Mouse (Mus musculus) hematopoietic stem cell, adult 5-6 weeks (primary cell): Measurements from ENCODE around the gene Adamts18. TPM values are rescaled to one million over a fixed set of nuclear protein-coding genes. Genes with fewer than 3 reads are reported as not detected.
"Not testable (repeated sequence)": the region's sequence is repeated elsewhere in the genome, so short reads cannot be mapped to it uniquely, and the experiment has no call there.

ENCODE experiments used
- ATAC-seq, 2 experiments: fragments of 125-278 bp in 1 of 2; replicated peaks in 1 of 2; 2 replicates each; pipeline ENCODE4 v1.8.0; 2016 to 2017; ENCODE audit warnings: inconsistent platforms in 2 of 2, mild to moderate bottlenecking in 2 of 2, moderate number of reproducible peaks in 2 of 2, low read depth in 1 of 2, moderate TSS enrichment in 1 of 2; ENCODE audit not compliant: low FRiP score in 2 of 2, poor library complexity in 2 of 2, severe bottlenecking in 2 of 2, insufficient read depth in 1 of 2, low TSS enrichment in 1 of 2
- total RNA-seq: library from RNA; stranded (forward); fragments of 172-1452, 232-1000 nt; gene quantifications from 2 replicates; pipeline ENCODE4 v1.2.3, GENCODE M21; 2017

The Adamts18 gene
- total RNA-seq, 1 experiment from 2014 or later, result not detected

DNA sequence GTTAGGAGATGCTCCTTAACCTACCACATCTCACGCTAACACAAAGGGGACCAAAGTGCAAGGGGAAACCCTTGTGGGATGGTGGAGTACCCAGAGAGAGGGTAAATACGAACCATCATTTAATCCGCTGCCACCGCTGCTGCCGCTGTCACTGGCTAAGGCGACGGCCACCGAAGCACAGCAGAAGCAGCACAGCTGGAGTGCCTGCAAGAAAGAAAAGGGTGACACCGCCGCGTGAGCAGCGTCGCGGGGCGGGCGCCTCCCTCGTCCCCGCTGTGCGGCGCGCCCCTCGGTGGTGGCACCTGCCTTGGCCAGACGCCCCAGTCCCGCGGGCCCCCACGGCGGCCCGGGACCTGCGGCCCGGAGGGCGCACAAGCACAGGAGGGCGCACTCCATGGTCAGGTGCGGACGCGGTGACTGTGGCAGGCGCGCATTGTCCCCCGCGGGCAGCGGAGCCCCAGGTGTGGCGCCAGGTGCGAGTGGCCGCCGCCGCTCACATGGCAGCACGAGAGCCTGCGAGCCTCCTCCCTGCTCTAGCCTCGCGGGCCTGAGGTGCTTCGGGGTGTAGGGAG lies 371 bp downstream of the Adamts18 start:
- ATAC-seq, result no peak

DNA sequence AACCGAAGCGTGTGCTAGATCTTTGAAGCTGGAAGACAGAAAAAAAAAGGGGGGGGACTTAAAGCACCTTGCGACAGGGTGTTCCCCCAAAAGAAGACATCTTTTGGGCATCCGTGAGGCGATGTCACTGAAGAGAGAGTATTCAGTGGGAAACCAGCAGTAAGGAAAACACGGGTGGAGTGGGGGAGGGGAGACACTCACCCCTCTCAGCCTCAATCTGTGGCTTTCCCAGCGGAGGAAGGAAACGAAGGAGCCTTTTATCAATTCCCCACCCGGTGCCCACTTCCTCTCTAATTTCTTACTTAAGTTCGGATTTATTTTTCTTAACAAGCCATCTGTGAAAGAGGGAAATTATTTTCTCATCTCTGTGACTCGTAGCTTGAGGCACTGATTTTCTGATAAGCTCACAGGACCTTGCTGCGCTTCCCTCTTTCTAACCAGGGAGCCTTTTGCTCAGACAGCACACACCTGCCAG lies 895 bp downstream of the Adamts18 start:
- ATAC-seq, result peak; percentile 17 to 40; a peak in 1 of 4 replicates

DNA sequence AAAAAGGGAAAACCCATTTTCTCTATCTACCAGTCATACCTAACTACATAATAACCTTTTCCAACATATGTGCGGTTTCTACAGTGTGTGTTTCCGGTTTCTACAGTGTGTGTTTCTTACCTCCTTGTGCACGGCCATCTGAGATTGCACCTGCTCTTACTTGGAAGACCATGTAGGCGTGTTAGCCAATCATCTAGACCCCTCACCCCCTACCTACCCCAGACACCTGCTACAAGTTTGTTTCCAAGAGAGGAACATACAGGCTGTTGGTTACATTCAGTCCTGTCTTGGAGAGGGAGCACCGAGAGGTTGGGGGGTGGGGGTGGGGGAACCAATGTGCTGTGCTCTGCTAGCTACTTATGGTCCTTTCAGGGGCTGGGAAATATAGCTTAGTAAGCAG lies 1.9 kb downstream of the Adamts18 start:
- ATAC-seq, result no peak

DNA sequence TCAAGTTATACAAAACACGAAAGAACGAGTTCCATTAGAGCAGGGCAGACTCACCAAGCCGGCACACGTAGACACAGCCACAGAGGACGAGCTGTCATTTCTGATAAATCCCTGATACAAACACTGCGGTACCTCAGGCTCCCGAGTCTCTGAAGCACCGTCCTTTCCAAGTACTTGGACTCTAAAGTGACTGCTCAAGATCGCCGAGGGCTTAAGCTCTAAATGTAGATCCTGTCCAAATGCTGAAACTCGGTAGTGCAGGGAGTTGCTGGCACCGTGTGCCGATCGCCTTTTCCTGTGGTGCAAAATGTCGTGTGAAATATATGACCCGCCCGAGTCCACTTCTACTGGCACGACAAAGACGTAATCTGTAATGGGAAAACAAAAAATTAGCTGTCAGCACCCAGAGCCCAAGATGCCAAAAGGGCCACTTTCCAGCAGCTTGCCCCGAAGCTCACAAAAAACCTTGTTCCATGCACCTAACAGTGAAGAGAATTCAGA lies 3.7 kb downstream of the Adamts18 start:
- no peak for ATAC-seq

DNA sequence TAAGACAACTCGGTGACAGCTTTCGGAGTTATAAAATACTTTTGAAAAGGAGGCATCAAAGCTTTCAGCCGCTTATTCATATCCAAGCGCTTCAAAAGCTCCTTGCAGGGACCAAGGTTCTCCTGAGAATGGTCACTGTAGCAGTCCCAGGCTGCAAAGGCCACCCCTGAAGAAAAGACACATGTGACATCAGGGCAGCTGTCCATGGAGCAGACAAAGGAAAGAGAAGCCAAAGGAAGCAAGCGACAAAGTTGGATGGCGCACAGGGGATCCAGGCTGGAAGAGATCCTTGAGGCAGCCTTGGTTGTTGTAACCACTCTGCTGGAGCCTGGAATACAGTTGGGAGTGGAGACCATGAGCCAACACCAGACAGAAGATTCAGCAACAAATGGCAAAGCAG lies 10.3 kb downstream of the Adamts18 start:
- ATAC-seq, result no peak

DNA sequence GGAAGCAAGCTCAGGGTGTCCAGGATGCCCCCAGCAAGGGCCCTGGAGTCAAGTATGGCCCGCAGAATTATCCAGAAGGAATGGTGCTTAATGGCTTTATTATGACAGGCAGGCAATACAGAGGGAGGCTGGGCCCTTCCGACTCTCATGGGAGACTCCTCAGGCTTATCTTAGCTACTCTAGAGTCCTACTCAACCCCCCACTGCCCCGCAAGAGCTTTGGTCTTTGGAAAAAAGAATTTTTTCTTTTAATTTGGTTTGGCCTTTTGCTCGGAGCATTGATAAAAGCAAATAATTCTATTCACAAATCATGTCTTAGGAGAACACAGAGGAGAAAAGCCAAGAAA lies 11.0 kb downstream of the Adamts18 start:
- no peak for ATAC-seq

DNA sequence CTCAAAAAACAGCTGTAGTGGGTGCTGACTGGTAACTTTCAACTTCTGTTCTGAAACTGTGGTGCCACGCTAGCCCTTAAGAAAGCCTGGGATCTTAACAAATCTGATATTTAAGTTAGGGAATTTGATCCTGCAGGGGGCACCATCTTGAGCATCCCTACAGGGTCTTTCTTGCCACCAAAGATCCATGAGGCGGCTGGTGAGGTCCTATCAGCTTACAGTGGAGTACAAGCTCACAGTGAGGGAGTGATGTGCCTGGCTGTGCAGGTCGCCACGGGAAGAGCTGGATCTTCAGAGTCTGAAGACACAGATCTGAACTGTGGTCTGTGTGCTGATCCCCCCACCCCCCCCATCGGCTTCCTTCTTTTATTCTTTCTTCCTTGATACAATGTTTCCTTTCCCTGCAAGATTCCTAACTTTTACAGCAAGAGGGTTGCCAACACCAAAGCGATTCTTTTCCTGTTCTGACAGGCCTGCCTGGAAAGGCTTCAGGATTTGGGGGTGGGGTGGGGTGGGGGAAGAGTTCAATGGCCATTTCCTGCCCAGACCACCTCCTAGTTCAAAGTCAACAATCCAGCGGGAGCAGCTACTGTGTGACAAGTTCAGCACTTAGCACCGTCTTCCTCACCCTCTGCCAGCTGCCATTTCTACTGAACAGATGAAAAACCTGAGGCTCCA lies 11.5 kb downstream of the Adamts18 start:
- ATAC-seq, result no peak

DNA sequence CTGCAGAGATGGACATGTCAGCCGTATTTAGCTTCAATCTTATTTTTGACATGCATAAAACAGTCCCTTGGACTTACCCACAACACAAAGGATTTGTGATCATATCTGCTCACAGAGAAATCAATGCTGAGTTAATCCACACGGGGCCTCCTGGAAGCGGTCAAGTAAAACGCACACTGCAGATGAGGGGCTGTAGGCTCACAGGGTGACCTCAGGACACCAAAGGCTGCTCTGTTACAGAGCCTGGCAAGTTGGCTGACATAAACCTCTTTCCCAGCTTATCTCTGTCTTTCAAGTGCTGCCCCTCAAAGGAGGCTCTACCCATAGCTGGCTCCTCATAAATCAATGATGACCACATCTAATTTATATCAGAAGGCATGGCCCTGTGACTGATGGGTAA lies 14.9 kb downstream of the Adamts18 start:
- ATAC-seq, result no peak

DNA sequence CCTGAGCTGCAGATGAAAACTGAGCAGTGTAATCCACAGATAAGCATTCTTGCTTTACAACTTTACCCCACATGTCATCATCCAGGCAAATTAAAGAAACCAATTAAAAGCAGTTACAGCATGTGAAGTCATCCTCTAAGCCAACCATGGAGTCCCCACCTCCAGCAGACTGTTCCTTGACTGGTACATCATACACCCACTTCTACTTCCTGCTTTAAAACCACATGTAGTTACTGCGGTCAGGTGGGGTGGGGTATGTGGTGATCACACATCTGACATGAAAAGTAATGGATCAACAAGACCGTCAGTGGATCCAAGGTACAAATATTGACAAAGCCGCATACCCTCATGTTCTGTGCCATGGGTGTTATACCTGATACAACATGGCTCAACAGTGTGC lies 21.3 kb downstream of the Adamts18 start:
- ATAC-seq, result peak; percentile 48 to 53; a peak in 3 of 4 replicates

DNA sequence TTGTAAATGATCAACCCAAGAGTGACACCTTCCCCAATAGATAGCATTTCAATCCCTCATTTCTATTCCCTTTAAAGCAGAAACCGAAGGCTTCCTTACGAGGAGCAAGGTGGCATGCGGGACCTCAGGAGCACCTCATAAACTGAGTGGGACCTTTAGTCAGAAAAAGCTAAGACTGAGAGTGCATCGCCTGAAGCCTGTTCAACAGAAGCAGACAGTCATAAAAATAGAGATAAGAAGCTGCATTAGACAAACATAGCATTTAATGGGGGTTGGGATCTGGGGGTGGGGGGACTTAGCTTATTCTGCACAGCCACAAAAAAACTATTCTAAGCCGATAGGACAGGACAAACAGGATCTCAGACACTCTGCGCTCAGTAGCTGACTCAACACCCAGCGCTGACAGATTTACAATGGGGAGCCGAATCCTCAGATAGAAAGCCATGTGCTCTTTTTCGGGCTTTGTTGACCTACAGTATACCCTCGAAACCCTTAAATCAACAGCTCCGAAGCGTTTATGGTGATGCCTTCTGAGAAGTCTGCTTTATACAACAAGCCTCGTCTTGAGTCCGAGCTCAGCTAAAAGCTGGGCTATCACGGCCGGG lies 27.5 kb downstream of the Adamts18 start:
- no peak for ATAC-seq

DNA sequence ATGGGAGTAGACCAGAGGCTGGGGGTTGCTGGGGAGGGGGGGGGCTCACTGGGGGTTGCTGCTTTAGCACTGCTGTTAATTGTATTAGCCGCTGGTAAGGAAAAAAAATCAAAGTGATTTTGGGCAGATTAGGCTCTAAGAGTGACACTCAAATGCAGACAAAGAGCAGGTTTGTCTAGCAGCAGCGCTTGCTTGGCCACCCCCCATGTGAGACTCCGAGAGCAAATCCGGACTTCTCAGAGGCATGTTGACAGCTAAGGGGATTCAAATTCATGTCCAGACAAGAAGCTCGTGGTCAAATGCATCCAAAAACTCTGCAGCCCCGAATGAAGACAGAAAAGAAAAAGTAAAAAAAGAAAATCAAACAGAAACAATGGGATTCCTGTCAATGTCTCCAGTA lies 34.6 kb downstream of the Adamts18 start:
- ATAC-seq, result no peak

DNA sequence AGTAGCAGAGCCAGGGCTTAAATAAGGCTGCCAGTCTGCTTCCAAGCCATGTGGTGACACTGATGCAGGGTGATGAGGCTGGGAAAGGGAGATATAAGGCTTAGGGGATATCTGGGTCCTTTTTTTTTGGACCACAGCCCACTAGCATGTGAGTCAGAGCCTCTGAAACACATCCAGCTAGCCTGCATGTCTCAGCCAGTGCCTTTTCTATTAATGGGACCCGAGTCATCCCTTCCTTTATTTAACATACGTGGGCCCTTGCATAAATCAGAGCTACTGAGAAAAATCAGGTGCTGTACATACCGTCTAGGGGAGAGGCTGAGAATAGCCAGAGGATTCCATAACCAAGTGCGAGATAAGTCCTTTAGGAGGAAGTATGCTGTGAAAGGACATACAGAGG lies 37.0 kb downstream of the Adamts18 start:
- no peak for ATAC-seq

DNA sequence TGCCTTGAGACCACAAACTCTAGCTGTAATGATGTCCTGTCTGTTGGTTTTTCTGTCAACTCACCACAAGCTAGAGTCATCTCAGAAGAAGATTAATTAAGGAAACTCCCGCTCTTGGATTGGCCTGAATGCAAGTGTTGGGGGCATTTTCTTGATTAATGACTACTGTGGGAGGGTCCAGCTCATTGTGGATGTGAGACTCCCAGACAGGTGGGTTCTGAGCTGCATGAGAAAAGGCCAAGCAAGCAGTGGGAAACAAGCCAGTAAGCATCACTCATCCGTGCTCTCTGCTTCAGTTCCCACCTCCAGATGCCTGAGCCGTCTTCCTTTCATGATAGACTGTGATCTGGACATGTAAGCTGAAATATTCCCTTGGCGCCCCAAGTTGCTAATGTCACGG lies 38.6 kb downstream of the Adamts18 start:
- no peak for ATAC-seq

DNA sequence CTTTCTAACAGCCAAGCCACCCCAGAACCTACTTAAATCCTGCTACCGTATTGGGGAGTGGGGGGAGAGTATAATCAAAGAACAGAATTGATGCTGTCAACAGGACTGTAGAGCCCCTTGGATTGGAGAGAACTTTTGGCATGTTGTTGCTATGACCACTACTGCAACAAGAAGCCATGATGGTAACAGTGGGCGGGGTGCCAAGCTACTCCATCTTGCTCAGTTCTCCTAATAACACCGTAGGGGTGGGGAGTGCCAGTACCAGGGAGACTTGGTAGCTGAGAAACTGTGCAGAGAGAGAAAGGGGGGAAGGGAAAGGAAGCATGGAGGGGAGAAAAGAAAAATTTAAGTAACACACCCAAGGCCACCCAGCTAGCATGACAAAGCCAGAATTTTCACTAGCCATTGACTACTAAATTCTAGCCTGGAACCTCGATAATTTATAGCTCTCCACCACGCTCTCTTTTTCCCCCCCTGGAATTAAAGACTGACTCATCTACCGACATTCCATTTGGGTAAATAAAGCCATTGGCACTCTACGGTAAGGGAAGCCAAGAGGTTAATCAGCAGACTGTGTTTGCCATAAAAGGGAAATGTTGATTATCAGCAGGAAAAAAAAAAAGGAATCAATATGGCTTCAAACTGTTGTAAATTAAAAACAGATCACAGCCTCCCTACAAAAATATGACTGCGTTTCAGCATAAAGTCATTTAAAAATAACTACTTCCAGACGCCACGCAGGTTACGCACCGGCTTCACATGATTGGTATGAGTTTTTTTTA lies 44.5 kb downstream of the Adamts18 start:
- ATAC-seq, result no peak

DNA sequence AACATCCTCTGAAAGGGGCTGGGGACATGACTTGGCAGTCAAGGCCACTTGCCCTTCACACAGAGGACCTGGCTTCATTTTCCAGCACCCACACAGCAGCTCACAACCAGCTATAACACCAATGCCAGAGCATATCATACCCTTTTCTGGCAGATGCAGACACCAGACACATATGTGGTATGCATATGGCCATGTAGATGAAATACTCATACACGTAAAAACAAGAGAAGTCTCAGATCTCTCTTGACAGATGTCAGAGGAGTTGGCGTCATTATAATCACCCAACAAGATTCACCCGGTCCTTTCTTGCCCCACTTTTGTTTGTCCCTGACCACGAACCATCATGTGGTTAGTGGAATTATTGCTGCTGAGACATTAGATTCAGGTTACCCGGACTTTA lies 47.0 kb downstream of the Adamts18 start:
- ATAC-seq, result no peak

DNA sequence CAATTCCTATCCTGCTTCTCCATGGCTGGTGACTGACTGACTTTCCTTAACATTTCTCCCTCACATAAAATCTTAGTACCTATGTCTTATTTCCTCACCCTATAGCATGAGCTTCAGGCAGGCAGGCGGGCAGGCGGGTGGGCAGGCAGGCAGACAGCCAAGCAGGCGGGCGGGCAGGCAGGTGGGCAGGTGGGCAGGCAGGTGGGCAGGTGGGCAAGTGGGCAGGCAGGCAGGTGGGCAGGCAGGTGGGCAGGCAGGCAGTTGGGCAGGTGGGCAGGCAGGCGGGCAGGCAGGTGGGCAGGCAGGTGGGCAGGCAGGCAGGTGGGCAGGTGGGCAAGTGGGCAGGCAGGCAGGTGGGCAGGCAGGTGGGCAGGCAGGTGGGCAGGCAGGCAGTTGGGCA lies 48.0 kb downstream of the Adamts18 start:
- not testable (repeated sequence) for ATAC-seq

DNA sequence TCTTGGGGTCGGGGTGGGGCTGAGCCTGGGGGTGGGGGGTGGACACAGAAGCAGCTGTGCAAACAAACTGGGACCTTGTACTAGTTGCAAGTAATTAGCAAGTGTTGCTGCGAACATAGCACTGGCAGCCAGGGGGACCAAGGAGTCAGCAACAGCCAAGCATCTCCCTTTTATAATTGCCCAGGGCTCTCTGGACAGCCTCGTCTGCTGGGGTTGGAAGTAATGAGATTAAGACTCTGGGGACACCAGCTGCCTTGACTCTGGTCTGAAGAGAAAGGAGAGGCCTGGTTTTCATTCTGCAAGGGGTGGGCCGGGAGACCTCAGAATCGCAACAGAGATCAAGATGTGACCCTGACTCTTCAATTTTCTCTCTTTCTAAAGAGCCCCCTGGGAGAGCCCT lies 49.0 kb downstream of the Adamts18 start:
- ATAC-seq, result no peak

DNA sequence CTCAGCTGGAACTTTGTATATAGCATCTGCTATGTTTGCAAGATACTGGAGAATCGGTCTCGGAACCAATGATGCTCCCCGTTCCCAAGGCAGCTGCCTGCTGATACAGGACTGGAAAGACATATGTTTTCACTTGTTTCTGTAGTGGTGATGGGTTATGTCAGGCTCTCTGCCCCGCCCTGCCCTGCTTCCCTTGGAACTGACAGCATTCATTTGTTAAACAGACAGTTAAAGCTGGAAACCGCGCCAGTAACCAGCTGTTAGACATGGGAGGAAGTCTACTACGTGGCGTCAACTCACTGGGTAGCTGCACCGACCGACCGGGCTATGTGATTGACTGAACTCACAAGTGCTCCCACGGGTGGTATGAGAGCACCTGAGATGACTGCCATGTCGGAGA lies 56.7 kb downstream of the Adamts18 start:
- ATAC-seq, result no peak
